Mouse (Mus musculus) cerebellum, adult 9-11 months (tissue): ENCODE data around the gene Tmbim1.

Source experiments
- DNase-seq: peaks from one replicate; pipeline ENCODE4 v3.0.0; 2022

Gene Tmbim1

GRCm38 (mm10) chr1:74294090-74294643, 11.3 kb downstream of the Tmbim1 start:
- DNase-seq = peak; percentile 38

- peak; percentile 32 for DNase-seq
Measured at GRCm38 (mm10) chr1:74293306-74293960, 12.0 kb downstream of the Tmbim1 start.

DNA sequence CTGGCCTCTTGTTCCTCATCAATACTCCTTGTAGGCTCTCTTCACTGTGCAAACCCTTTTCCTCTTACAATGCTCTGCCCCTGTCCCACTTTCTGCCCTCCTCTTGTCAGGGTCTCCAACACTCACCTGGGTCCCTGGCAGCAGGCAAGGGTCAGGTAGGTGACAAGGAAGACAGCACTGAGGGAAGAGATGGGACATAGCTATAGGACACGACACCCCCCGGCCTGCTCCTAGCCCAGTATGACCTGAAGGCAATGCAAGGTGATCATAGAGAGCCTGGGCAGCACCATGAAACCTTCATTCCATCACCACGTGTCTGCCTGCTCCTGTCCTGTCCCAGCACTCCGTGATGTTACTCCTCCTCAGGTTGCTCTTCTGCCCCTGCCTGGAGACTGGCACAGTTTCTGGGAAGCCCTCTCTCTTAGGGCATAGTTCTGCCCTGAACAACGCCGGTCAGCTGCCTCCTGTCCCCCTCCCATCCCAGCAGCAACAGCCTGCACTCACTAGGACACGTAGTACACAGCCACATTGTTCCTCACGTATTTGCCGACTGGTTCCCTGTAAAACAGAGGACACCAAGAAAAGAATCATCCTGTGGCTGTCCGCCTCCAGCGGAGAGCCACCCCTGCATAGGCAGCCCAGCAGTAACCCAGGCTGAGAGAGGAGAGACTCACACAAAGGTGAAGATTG, 12.9 kb downstream of the Tmbim1 start:
- DNase-seq = peak; percentile 19

- peak; percentile 53 for DNase-seq
Measured at GRCm38 (mm10) chr1:74290141-74290540, 15.3 kb downstream of the Tmbim1 start.

- DNase-seq = peak; percentile 26
Measured at GRCm38 (mm10) chr1:74289740-74290139, 15.7 kb downstream of the Tmbim1 start.

- peak; percentile 23 for DNase-seq
Measured at GRCm38 (mm10) chr1:74289248-74289647, 16.2 kb downstream of the Tmbim1 start.

GRCm38 (mm10) chr1:74288327-74288726, 17.1 kb downstream of the Tmbim1 start:
- DNase-seq = peak; percentile 31

DNA sequence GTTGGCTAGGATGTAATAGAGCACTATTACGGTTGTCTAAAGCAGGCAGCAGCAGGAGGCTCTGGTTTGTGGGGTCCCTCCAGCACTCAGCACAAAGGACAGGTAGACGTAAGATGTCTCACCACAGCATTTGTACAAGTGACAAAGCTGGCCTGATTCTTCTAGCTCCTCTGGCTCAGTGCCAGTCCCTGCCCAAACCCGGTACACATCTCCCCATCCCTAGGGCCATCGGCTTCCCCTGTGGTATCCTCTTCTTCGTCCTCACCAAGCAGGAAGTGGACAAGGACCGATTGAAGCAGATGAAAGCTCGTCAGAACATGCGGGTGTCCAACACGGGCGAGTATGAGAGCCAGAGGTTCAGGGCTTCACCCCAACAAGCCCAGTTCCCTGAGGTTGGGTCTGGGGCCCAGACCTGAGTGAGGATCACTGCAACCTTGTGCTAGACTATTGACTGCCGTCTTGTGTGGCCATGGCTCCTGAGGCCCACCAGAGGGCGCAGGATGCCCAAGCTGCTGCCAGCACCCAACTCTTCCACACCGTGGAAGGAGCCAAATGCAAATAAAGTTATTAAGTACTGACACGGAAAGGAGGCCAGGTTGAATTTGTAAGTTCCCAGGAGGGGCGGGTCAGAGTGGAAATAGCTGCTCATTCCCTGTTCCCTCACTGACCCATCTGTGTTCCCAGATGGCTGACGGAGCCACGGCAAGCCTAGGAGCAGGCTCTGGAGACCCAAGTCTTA, 18.4 kb downstream of the Tmbim1 start:
- peak; percentile 73 for DNase-seq

DNA sequence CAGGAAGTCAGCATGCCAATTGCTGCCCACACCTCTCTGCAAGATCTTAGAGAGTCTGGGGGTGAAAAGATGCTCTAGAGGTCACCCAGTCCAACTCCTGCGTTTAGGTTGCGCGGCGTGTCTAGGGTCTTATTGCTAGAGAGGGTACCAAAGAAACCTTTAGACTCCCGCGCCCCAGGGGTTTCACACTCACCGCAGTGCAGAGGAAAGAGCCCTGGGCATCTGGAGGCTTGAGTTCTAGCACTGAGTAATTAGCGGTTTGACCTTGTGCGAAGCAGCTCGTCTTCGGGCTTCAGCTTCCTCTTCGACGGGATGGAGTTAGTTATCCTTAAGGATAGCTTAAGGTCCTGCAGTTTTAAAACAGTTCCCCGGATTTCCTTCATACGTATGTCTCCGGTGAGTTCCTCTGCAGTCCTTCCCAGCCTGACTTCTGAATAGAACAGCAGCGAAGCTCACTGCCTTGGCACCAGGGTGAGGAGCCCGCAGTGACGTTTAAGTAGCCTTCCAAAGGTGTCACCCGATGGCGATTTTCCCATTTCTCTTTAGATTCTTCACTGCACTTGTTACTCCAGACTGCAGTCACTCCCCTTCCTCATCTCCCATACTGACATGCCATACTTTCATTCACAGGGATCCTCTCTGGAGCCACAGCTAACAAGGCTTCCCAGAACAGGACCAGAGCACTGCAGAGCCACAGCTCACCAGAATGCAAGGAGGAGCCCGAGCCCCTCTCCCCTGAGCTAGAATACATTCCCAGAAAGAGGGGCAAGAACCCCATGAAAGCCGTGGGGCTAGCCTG, 20.0 kb downstream of the Tmbim1 start:
- DNase-seq = peak; percentile 73

DNA sequence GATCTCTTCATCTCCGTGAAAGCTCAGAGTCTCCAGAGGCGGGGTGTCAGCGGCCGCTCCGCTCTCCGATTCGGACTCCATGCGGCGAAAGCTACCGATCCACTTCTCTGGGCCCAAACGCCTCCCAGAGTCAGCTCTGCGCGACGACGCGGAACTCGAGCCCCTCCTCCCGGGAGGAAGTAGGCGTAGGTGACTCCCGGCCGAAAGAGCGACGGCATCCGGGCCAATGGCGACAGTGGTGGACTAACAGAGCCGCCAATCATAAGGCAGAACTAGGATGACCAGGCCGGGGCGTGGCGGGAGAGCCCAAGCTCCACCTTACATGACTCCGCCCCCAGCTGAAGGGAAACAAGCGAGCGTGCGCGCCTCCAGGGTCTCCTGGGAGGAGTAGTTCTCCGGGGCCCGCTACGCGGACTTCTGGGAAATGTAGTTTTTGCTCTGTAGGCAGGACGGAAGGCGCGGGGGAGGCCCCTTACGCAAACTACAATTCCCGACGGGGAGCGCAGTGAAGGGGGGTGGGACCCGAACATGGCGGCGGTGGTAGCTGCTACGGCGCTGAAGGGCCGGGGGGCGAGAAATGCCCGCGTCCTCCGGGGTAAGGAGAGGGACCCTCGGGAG, 20.8 kb downstream of the Tmbim1 start, which contains the start of the genes Aamp and Pnkd:
Aamp (minus strand) TSS at position 196 of the 618 bp plus-strand sequence.
Pnkd (plus strand) TSS at position 388 of the 618 bp plus-strand sequence.
- DNase-seq = peak; percentile 100

DNA sequence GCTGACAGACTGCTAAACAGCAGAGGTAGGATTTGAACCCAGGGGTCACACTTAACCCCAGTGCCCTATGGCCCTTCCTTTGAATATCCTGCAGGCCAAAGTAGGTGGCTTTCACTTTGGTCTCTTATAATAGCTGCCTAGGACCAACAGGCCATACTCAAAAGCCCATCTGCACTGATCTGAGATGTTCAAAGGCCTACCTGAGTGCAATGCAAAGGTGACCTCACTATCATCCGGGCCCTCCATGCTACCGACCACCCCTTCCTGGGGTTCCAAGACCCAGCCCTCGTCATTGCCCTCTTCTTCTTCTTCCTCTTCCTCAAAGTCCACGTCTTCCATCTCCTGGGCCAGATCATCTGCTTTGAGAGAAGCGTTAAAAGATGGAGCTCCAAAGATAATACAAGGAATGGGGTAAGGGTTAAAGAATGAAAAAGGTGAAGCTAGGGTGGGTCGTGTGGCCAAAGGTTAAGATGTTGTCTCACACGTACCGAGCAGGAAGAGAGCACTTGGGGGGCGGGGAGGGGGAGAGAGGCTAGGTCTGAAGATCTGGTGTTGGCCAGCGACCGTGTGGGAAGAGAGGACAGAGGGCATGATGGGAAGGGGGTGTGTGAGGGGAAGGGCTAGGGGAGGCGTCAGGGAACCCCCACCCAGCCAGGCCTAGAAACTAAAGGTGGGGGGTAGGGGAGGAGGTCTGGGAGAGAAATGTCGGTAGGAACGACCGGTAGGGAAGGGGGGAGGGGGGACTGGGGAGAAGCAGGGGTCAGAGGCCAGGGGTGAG, 21.5 kb downstream of the Tmbim1 start:
- DNase-seq = peak; percentile 65

DNA sequence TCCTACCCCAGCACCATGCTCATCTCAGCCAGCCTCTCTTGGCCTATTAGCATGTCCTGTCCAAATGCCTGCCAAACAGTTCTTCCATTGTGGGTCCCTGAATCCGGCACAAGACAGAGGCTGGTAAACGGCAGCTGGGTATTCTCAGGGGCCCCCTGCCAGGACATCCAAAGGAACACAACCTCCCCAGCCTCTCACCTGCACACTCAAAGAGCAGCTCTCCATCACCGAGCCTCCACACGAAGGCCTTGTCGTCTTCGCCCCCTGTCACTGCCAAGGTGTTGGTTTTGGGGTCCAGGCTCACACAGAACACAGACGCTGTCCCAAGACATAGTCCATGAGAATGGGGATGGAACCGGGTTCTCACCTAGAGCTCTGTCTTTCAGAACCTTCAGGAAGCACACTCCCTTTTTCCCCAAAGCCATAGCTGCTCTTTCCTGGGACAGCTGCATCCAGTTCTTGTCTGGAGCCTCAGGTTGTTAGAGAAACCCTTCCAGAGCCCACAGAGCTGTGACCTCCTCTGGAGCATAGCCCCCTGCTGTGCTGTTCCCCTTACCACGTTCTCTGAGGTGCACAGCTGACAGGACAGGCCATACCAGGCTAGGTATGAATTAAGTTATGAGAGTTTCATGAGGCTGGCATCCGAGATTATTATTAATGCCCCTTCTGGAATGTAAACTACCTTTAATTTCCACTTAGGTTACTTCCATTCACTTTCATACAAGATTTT, 22.4 kb downstream of the Tmbim1 start:
- peak; percentile 68 for DNase-seq

- peak; percentile 24 for DNase-seq
Measured at GRCm38 (mm10) chr1:74281886-74282285, 23.5 kb downstream of the Tmbim1 start.

DNA sequence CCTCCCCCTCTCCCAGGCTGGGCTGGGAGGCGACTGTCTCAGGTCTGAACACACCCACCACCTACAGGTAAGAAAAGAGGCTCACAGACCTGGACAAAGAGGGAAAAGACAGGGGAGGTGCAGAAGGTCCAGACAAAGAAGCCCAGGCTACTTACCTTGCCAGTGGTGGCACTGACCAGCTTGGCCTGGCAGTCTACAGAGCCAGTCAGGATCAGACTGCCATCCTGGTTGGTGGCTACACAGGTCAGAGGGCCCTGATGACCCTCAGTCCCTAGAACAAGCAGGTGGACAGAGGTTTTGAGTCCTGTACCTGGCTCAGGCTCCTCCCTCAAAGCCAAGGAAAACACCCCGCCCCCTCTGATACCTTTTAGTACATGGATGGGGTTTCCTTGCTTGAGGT, 24.1 kb downstream of the Tmbim1 start:
- DNase-seq = peak; percentile 30

DNA sequence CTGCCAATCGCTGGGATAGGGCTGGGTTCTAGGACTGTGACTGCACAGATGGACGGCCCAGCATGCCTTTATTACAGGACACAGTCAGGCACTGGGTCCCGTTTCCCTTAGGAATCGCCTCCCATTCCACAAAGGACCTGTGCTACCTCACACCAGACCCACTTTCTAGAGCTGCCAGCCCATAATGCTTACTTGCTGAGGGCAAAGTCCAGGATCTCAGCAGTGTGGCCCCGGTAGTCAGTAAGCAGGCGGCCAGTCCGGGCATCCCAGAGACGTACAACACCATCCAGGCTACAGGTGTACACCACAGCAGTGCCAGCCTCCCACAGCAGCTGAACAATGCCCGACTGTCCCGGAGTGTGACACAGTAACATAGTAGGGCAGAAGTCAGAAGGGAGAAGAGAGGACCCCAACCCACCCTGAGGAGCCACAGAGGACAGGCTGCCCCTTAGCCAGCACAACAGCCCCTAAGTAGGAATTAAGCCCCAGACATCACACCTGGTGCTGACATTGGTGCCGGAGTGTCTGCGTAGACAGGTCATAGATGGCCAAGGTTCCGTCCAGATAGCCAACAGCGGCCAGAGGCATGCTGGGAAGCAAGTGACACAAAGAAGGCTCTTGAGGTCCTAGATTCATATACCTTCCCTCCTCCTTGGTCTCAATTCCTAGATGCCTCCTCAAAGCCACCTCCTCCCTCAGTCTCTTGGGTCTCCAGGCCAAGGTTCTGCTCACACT, 24.7 kb downstream of the Tmbim1 start:
- peak; percentile 23 for DNase-seq

GRCm38 (mm10) chr1:74278988-74279387, 26.4 kb downstream of the Tmbim1 start:
- peak; percentile 22 for DNase-seq

GRCm38 (mm10) chr1:74278538-74278937, 26.9 kb downstream of the Tmbim1 start, which contains the start of gene Gpbar1:
Gene Gpbar1 (plus strand): TSS chr1:74278550.
- peak; percentile 18 for DNase-seq

DNA sequence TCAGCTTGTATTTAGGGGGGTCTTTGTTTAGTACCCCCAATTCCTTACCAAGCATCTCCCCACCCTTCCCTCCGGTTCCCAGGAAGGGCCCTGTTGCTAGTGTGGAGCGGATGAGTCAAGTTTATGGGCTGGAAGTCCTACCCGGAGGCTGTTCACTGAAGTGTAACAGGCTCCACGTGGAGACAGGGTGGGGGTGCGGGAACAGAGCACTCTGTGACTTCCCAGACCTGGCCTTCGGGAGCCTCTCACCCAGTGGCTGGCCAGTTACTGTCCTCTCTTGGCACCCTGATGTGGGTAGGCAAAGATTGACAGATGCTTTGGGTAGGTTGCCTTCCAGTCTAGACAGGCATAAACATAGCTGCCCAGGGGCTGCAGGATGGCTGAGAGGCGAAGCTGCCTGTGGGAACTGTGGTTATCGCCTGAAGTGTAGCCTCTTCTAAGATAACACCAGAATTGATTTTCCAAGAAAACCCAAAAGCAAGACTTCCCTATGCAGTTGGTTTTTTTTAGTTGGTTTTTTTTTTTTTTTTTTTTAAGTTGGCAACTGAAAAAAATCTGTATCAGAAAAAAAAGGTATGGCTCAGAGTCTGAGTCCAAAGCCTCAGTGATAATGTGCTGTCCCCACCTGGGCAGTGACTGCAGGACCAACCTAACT, 27.4 kb downstream of the Tmbim1 start:
- no peak for DNase-seq

GRCm38 (mm10) chr1:74277041-74277440, 28.4 kb downstream of the Tmbim1 start:
- DNase-seq = no peak
